Mouse (Mus musculus): ENCODE measurements at regions not wholly inside any gene's neighbourhood (a gene's known extent, or its start where the extent isn't known, plus 50 kb on each side); places are given as distances from the start of the nearest gene placed in this dataset.

- Histone ChIP-seq H3K4me2 (no peak overlapping the region), H3K9me3 (ENCODE audit: low read depth, low read length) (no peaks in the 10 kb centered on the region), H3K27me3 (ENCODE audit: insufficient read depth, low read length) (no peaks in the 10 kb centered on the region), H3K36me3 (ENCODE audit: insufficient read depth) (no peaks in the 10 kb centered on the region), H3K27ac (ENCODE audit: low read depth) (no peak overlapping the region), H3K4me1 (ENCODE audit: insufficient read depth) (no peaks in the 10 kb centered on the region), H3K9ac (no peak overlapping the region), H3K4me3 (ENCODE audit: low read depth, low read length) (no peak overlapping the region)
- no peak for DNase-seq
- WGBS: 77% methylated on average over 7 of the region's 7 CpGs
- ATAC-seq (ENCODE audit: insufficient read depth): no peak
- no peak for TF ChIP-seq CTCF (IDR thresholded peaks at IDR 0.05; ENCODE audit: low read depth)
Measured at GRCm38 (mm10) chr14:29841361-29842117, 119.9 kb upstream of the Cacna2d3 start.

GRCm38 (mm10) chr14:29847661-29848060 is 120.4 kb upstream of the Selenok start:
- ATAC-seq (ENCODE audit: insufficient read depth) (no peak), DNase-seq (no peak)
- WGBS: 86% methylated on average over 7 of the region's 7 CpGs
- Histone ChIP-seq H3K4me3 (ENCODE audit: low read depth, low read length) (no peak overlapping the region), H3K36me3 (ENCODE audit: insufficient read depth) (no peaks in the 10 kb centered on the region), H3K4me1 (ENCODE audit: insufficient read depth) (no peaks in the 10 kb centered on the region), H3K4me2 (no peak overlapping the region), H3K9ac (no peak overlapping the region), H3K27ac (ENCODE audit: low read depth) (no peak overlapping the region), H3K27me3 (ENCODE audit: insufficient read depth, low read length) (no peaks in the 10 kb centered on the region), H3K9me3 (ENCODE audit: low read depth, low read length) (no peaks in the 10 kb centered on the region)
- no peak for TF ChIP-seq CTCF (IDR thresholded peaks at IDR 0.05; ENCODE audit: low read depth)

- no peaks in the 10 kb centered on the region for H3K4me1 ChIP-seq (ENCODE audit: insufficient read depth)
- H3K27me3 ChIP-seq (ENCODE audit: insufficient read depth, low read length): no peaks in the 10 kb centered on the region
- H3K4me3 ChIP-seq (ENCODE audit: low read depth, low read length): no peak overlapping the region
- no peaks in the 10 kb centered on the region for H3K36me3 ChIP-seq (ENCODE audit: insufficient read depth)
- H3K9me3 ChIP-seq (ENCODE audit: low read depth, low read length): no peaks in the 10 kb centered on the region
- DNase-seq (no peak), ATAC-seq (ENCODE audit: insufficient read depth) (no peak)
- TF ChIP-seq CTCF (IDR thresholded peaks at IDR 0.05; ENCODE audit: low read depth): no peak
- H3K27ac ChIP-seq (ENCODE audit: low read depth): no peak overlapping the region
- whole genome bisulfite sequencing: 85% methylated on average over 5 of the region's 5 CpGs
- H3K4me2 ChIP-seq: no peak overlapping the region
- H3K9ac ChIP-seq: no peak overlapping the region
Measured at GRCm38 (mm10) chr14:29851286-29851685, 116.8 kb upstream of the Selenok start.

GRCm38 (mm10) chr14:29851956-29852725 is 116.0 kb upstream of the Selenok start:
- 69% methylated on average over 11 of the region's 11 CpGs for WGBS
- H3K4me3 ChIP-seq (ENCODE audit: low read depth, low read length): no peak overlapping the region
- no peak overlapping the region for H3K4me2 ChIP-seq
- H3K27ac ChIP-seq (ENCODE audit: low read depth): no peak overlapping the region
- H3K9me3 ChIP-seq (ENCODE audit: low read depth, low read length): no peaks in the 10 kb centered on the region
- H3K9ac ChIP-seq: no peak overlapping the region
- H3K36me3 ChIP-seq (ENCODE audit: insufficient read depth): no peaks in the 10 kb centered on the region
- ATAC-seq (ENCODE audit: insufficient read depth): no peak
- TF ChIP-seq CTCF (IDR thresholded peaks at IDR 0.05; ENCODE audit: low read depth): no peak
- no peaks in the 10 kb centered on the region for H3K4me1 ChIP-seq (ENCODE audit: insufficient read depth)
- no peaks in the 10 kb centered on the region for H3K27me3 ChIP-seq (ENCODE audit: insufficient read depth, low read length)
- peak; percentile 54 for DNase-seq

- H3K4me3 ChIP-seq (ENCODE audit: low read depth, low read length): no peak overlapping the region
- H3K36me3 ChIP-seq (ENCODE audit: insufficient read depth): no peaks in the 10 kb centered on the region
- WGBS: 86% methylated on average over 1 of the region's 1 CpGs
- no peak overlapping the region for H3K9ac ChIP-seq
- H3K27ac ChIP-seq (ENCODE audit: low read depth): no peak overlapping the region
- no peak overlapping the region for H3K4me2 ChIP-seq
- H3K4me1 ChIP-seq (ENCODE audit: insufficient read depth): no peaks in the 10 kb centered on the region; the same call in 1 of the 2 replicates
- H3K27me3 ChIP-seq (ENCODE audit: insufficient read depth, low read length): no peaks in the 10 kb centered on the region
- DNase-seq (no peak), ATAC-seq (ENCODE audit: insufficient read depth) (no peak)
- H3K9me3 ChIP-seq (ENCODE audit: low read depth, low read length): no peaks in the 10 kb centered on the region
- TF ChIP-seq CTCF (IDR thresholded peaks at IDR 0.05; ENCODE audit: low read depth): no peak
Measured at GRCm38 (mm10) chr14:29862032-29862431, 106.1 kb upstream of the Selenok start.

GRCm38 (mm10) chr14:29866455-29867275 is 101.4 kb upstream of the Selenok start:
- Histone ChIP-seq H3K27ac (ENCODE audit: low read depth) (peak overlapping the region; percentile 47; the same call in 1 of the 2 replicates), H3K9me3 (ENCODE audit: low read depth, low read length) (no peaks in the 10 kb centered on the region), H3K4me1 (ENCODE audit: insufficient read depth) (no peaks in the 10 kb centered on the region; the same call in 1 of the 2 replicates), H3K4me2 (no peak overlapping the region), H3K9ac (no peak overlapping the region), H3K36me3 (ENCODE audit: insufficient read depth) (no peaks in the 10 kb centered on the region), H3K27me3 (ENCODE audit: insufficient read depth, low read length) (no peaks in the 10 kb centered on the region), H3K4me3 (ENCODE audit: low read depth, low read length) (no peak overlapping the region)
- WGBS: 60% methylated on average over 7 of the region's 7 CpGs
- DNase-seq (no peak), ATAC-seq (ENCODE audit: insufficient read depth) (no peak; the same call in 1 of the 2 replicates)
- TF ChIP-seq CTCF (IDR thresholded peaks at IDR 0.05; ENCODE audit: low read depth): no peak

All from lung, embryonic 14.5 days (tissue).